Mouse (Mus musculus): Measurements from ENCODE around the gene Macc1.

GRCm38 (mm10) chr12:119511145-119511544, 197.1 kb downstream of the Macc1 start:
- no peak for TF ChIP-seq CTCF (IDR thresholded peaks at IDR 0.05; ENCODE audit: extremely low read depth, insufficient read length, insufficient replicate concordance, low read depth, low read length)
- no peak for TF ChIP-seq POLR2A (IDR thresholded peaks at IDR 0.05; ENCODE audit: low read depth, low read length)

Data from small intestine, adult 2 months (tissue).